Mouse (Mus musculus): ENCODE data around the gene Fgfr4. TPM values are rescaled to one million over a fixed set of nuclear protein-coding genes. Genes with fewer than 3 reads are reported as not detected.
"Not testable (repeated sequence)": the region's sequence is repeated elsewhere in the genome, so short reads cannot be mapped to it uniquely, and the experiment has no call there.

The Fgfr4 gene
- polyA plus RNA-seq, 1 experiment from 2014 or later, result 0.64 TPM

- Histone ChIP-seq H3K4me1 (ENCODE audit: control insufficient read depth, insufficient read depth, low read length) (peaks cover 12% of the 10 kb centered on the region), H3K27ac (ENCODE audit: low read depth, low read length) (no peak overlapping the region), H3K9ac (ENCODE audit: low read depth, low read length) (no peak overlapping the region), H3K9me3 (replicated peaks; ENCODE audit: control insufficient read depth, low read length) (no peaks in the 10 kb centered on the region), H3K27me3 (ENCODE audit: control insufficient read depth, insufficient read depth, low read length) (no peaks in the 10 kb centered on the region), H3K36me3 (ENCODE audit: control insufficient read depth, insufficient read depth, low read length) (no peaks in the 10 kb centered on the region), H3K4me3 (ENCODE audit: low read depth, low read length) (no peak overlapping the region), H3K4me2 (no peak overlapping the region)
- no peak for ATAC-seq (replicated peaks; ENCODE audit: insufficient number of reproducible peaks, low FRiP score, low TSS enrichment)
- 87% methylated on average over 5 of the region's 5 CpGs for WGBS (ENCODE audit: insufficient replicate concordance)
Measured at GRCm38 (mm10) chr13:55191535-55191934, 39.1 kb downstream of the Fgfr4 start.

GRCm38 (mm10) chr13:55202758-55203157, 50.3 kb downstream of the Fgfr4 start:
- not testable (repeated sequence) for ATAC-seq (replicated peaks; ENCODE audit: insufficient number of reproducible peaks, low FRiP score, low TSS enrichment); H3K36me3 ChIP-seq (ENCODE audit: control insufficient read depth, insufficient read depth, low read length); H3K27ac ChIP-seq (ENCODE audit: low read depth, low read length); H3K4me1 ChIP-seq (ENCODE audit: control insufficient read depth, insufficient read depth, low read length); H3K4me3 ChIP-seq (ENCODE audit: low read depth, low read length); H3K9ac ChIP-seq (ENCODE audit: low read depth, low read length); H3K27me3 ChIP-seq (ENCODE audit: control insufficient read depth, insufficient read depth, low read length); H3K4me2 ChIP-seq; H3K9me3 ChIP-seq (replicated peaks; ENCODE audit: control insufficient read depth, low read length)
- WGBS (ENCODE audit: insufficient replicate concordance), result 80% methylated on average over 4 of the region's 4 CpGs

DNA sequence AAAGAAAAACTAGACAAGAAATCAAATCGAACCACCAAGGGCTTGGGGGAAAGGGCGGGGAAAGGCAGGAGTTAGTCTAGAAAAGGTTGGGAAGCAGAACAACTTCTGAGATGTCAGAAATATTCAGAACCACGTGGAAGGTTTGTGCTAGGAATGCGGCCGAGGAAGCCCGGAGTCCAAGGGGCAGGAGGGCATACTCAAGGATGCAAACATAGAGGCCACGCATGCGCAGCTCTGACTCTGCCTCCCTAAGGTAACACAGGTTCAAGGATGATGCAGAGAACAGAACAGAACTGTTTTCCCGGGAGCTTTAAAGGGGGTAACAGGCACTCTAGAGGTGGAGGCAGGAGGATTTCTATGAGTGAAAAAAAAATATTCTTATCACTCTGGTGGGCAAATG, 51.3 kb downstream of the Fgfr4 start:
- Histone ChIP-seq H3K9ac (ENCODE audit: low read depth, low read length) (no peak overlapping the region), H3K4me1 (ENCODE audit: control insufficient read depth, insufficient read depth, low read length) (no peaks in the 10 kb centered on the region), H3K27ac (ENCODE audit: low read depth, low read length) (no peak overlapping the region), H3K4me2 (no peak overlapping the region), H3K4me3 (ENCODE audit: low read depth, low read length) (no peak overlapping the region), H3K36me3 (ENCODE audit: control insufficient read depth, insufficient read depth, low read length) (no peaks in the 10 kb centered on the region), H3K9me3 (replicated peaks; ENCODE audit: control insufficient read depth, low read length) (no peaks in the 10 kb centered on the region), H3K27me3 (ENCODE audit: control insufficient read depth, insufficient read depth, low read length) (no peaks in the 10 kb centered on the region)
- 75% methylated on average over 9 of the region's 9 CpGs for WGBS (ENCODE audit: insufficient replicate concordance)
- no peak for ATAC-seq (replicated peaks; ENCODE audit: insufficient number of reproducible peaks, low FRiP score, low TSS enrichment)

GRCm38 (mm10) chr13:55204667-55205389, 52.4 kb downstream of the Fgfr4 start:
- H3K4me3 ChIP-seq (ENCODE audit: low read depth, low read length), result no peak overlapping the region
- 77% methylated on average over 8 of the region's 11 CpGs for WGBS (ENCODE audit: insufficient replicate concordance)
- no peak overlapping the region for H3K4me2 ChIP-seq
- no peak overlapping the region for H3K27ac ChIP-seq (ENCODE audit: low read depth, low read length)
- H3K27me3 ChIP-seq (ENCODE audit: control insufficient read depth, insufficient read depth, low read length), result no peaks in the 10 kb centered on the region
- no peak overlapping the region for H3K9ac ChIP-seq (ENCODE audit: low read depth, low read length)
- no peak for ATAC-seq (replicated peaks; ENCODE audit: insufficient number of reproducible peaks, low FRiP score, low TSS enrichment)
- no peaks in the 10 kb centered on the region for H3K9me3 ChIP-seq (replicated peaks; ENCODE audit: control insufficient read depth, low read length)
- H3K36me3 ChIP-seq (ENCODE audit: control insufficient read depth, insufficient read depth, low read length), result no peaks in the 10 kb centered on the region
- H3K4me1 ChIP-seq (ENCODE audit: control insufficient read depth, insufficient read depth, low read length), result peaks cover 2% of the 10 kb centered on the region; the same call in 1 of the 2 replicates

DNA sequence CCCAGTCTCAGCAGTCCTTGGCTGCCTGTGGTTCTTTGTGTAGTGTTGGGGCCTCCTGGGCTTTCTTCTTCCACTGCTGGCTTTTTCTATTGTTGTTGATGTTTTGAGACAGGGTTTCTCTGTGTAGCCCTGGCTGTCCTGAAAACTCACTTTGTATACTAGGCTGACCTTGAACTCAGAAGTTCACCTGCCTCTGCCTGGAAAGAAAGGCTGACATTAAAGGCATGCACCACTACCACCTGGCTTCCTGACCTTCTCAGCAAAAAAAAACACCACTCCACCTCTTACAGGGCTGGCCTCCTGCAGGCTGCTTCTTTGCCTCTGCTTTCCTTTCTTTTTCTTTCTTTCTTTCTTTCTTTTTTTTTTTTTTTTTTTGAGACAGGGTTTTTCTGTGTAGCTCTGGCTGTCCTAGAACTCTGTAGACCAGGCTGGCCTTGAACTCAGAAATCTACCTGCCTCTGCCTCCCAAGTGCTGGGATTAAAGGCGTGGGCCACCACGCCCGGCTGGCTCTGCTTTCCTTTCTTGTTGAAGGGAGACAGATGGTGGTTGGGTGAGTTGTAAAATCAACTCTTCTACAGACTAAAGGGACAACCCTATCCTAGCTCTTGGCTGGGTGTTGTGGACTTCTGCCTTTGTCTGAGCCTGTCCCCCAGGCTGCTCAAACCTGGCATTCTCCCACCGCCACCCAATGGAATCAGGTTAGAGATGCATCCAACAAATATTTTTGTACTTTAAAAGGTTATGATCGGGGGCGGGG, 53.2 kb downstream of the Fgfr4 start:
- 88% methylated on average over 6 of the region's 6 CpGs for WGBS (ENCODE audit: insufficient replicate concordance)
- Histone ChIP-seq H3K27ac (ENCODE audit: low read depth, low read length) (no peak overlapping the region), H3K27me3 (ENCODE audit: control insufficient read depth, insufficient read depth, low read length) (no peaks in the 10 kb centered on the region), H3K9ac (ENCODE audit: low read depth, low read length) (no peak overlapping the region), H3K4me1 (ENCODE audit: control insufficient read depth, insufficient read depth, low read length) (peaks cover 7% of the 10 kb centered on the region), H3K4me3 (ENCODE audit: low read depth, low read length) (no peak overlapping the region), H3K9me3 (replicated peaks; ENCODE audit: control insufficient read depth, low read length) (no peaks in the 10 kb centered on the region), H3K4me2 (no peak overlapping the region), H3K36me3 (ENCODE audit: control insufficient read depth, insufficient read depth, low read length) (no peaks in the 10 kb centered on the region)
- ATAC-seq (replicated peaks; ENCODE audit: insufficient number of reproducible peaks, low FRiP score, low TSS enrichment), result no peak

- no peak overlapping the region for H3K4me2 ChIP-seq
Measured at GRCm38 (mm10) chr13:55208837-55209648, 56.6 kb downstream of the Fgfr4 start.

DNA sequence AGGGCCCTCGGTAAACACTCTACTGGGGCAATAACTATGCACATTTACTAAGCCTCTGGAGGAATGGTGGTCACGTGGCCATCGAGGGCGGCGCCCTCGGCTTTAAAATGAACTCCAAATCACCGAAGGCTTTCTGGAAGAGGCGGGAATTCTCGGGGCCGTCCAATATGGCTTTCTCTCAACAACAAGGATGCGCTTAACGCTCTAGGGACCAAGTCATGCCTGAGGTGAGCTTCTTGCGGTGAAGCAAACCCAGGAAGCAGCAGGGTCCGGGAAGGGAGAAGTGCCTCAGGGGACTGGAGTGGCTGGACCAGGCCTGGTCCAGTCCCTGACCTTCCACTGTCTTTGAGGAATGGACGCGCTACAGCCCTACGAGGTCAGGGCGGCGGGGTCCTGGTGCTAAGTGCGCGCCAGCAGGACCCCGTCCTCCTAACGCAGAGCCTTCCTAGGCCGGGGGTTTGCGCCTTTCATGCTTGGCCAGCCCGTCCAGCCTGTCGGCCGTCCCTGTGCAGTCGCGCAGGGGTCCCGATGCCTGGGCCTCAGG, 57.3 kb downstream of the Fgfr4 start, which contains the start of gene Nsd1:
TSS of gene Nsd1 (plus strand) at position 134 of the 544 bp plus-strand sequence.
- H3K27me3 ChIP-seq (ENCODE audit: control insufficient read depth, insufficient read depth, low read length), result no peaks in the 10 kb centered on the region
- peak within 1 kb of the TSS; percentile 78 for H3K4me3 ChIP-seq (ENCODE audit: low read depth, low read length)
- peak within 1 kb of the TSS; percentile 99 for H3K27ac ChIP-seq (ENCODE audit: low read depth, low read length)
- H3K4me1 ChIP-seq (ENCODE audit: control insufficient read depth, insufficient read depth, low read length), result peaks cover 24% of the 10 kb centered on the region
- ATAC-seq (replicated peaks; ENCODE audit: insufficient number of reproducible peaks, low FRiP score, low TSS enrichment), result no peak
- H3K9ac ChIP-seq (ENCODE audit: low read depth, low read length), result peak within 1 kb of the TSS; percentile 96
- no peaks in the 10 kb centered on the region for H3K9me3 ChIP-seq (replicated peaks; ENCODE audit: control insufficient read depth, low read length)
- WGBS (ENCODE audit: insufficient replicate concordance), result 28% methylated on average over 30 of the region's 31 CpGs
- peak within 1 kb of the TSS; percentile 80 for H3K4me2 ChIP-seq
- peaks cover 14% of the 10 kb centered on the region for H3K36me3 ChIP-seq (ENCODE audit: control insufficient read depth, insufficient read depth, low read length)

More at GRCm38 (mm10) chr13:55208837-55209648, 56.6 kb downstream of the Fgfr4 start:
- peaks cover 7% of the 10 kb centered on the region for H3K36me3 ChIP-seq (ENCODE audit: control insufficient read depth, insufficient read depth, low read length)
- H3K27ac ChIP-seq (ENCODE audit: low read depth, low read length), result no peak overlapping the region
- H3K4me1 ChIP-seq (ENCODE audit: control insufficient read depth, insufficient read depth, low read length), result peaks cover 18% of the 10 kb centered on the region
- no peaks in the 10 kb centered on the region for H3K27me3 ChIP-seq (ENCODE audit: control insufficient read depth, insufficient read depth, low read length)
- no peak for ATAC-seq (replicated peaks; ENCODE audit: insufficient number of reproducible peaks, low FRiP score, low TSS enrichment)
- no peaks in the 10 kb centered on the region for H3K9me3 ChIP-seq (replicated peaks; ENCODE audit: control insufficient read depth, low read length)
- no peak overlapping the region for H3K4me3 ChIP-seq (ENCODE audit: low read depth, low read length)
- WGBS (ENCODE audit: insufficient replicate concordance), result 68% methylated on average over 13 of the region's 13 CpGs
- H3K9ac ChIP-seq (ENCODE audit: low read depth, low read length), result no peak overlapping the region
